Mouse (Mus musculus) lung, postnatal 0 days (tissue): ENCODE data around the gene Pcyox1.

Source experiments
- CTCF ChIP-seq: IDR thresholded peaks from 2 replicates; pipeline ENCODE4 v1.5.1; 2016; ENCODE audit warnings: antibody characterized with exemption, mild to moderate bottlenecking
- EP300 ChIP-seq: IDR thresholded peaks from 2 replicates; pipeline ENCODE4 v1.6.1; 2016; ENCODE audit warnings: antibody characterized with exemption, mild to moderate bottlenecking, control low read depth

- no peak for TF ChIP-seq CTCF
- no peak for TF ChIP-seq EP300
Measured at GRCm38 (mm10) chr6:86356956-86357355, 40.0 kb downstream of the Pcyox1 start.
